Mouse (Mus musculus) spleen, postnatal 4 days (tissue): ENCODE data around the gene Zcchc7.

Experiments
- DNase-seq, 2 experiments: peaks; one replicate each; pipeline ENCODE4 v3.0.0; 2022; ENCODE audit warnings: low spot score in 2 of 2

Zcchc7 gene

GRCm38 (mm10) chr4:44755553-44756133 is at the start of gene Zcchc7:
Gene Zcchc7 (plus strand): TSS chr4:44755877.
- no peak for DNase-seq

- DNase-seq: peak; percentile 75 to 80
Observed at GRCm38 (mm10) chr4:44705967-44706366, 49.7 kb upstream of the Zcchc7 start.

- DNase-seq: no peak
Observed at GRCm38 (mm10) chr4:44706865-44707264, 48.8 kb upstream of the Zcchc7 start.

GRCm38 (mm10) chr4:44708311-44708710 is 47.4 kb upstream of the Zcchc7 start:
- DNase-seq: no peak

- DNase-seq: peak in 1 of 2 experiments; percentile 26
Observed at GRCm38 (mm10) chr4:44709091-44709695, 46.5 kb upstream of the Zcchc7 start.

DNA sequence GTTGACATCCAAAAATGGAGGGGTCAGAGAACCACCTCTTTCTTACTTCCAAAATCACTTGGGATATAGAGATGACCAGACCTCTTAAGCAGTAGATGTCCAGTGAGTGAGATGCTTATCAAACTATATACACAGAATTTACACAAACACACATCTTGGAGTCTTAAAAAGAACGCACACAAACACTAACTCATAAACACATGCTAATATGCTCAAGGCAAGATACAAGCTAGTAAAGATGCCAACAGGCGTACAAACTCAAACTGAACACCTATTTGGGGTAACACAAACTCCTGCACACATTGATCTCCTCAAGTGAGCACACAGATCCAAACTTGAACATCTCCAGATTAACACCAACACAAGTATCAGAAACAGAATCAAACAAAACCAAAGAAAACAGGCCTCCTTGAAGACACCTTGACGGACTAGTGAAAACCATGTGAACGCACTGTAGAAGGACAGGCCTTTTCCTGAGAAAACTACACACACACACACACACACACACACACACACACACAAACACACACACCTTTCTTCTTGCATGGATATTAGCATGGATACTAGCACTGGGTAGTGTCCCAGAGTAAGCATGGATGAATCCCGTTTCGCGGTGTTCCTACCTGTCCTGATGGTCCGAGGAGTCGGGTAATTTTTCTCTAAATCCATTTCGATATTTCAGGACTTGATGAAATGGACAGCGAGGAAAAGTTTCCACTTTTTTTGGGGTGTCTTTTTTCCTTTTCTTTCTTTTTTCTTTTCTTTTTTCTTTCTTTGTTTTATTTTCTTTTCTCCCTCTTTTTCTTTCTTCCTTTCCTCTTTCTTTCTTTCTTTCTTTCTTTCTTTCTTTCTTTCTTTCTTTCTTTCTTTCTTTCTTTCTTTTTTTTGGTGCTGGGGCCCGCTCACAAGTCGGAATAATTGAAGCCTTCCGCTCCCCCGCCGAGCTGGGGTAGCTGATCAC is 45.7 kb upstream of the Zcchc7 start, which contains the start of gene Pax5:
Pax5 (minus strand) TSS at position 748 of the 961 bp plus-strand sequence.
- DNase-seq: no peak

- peak; percentile 58 to 80 for DNase-seq
Observed at GRCm38 (mm10) chr4:44710701-44711097, 45.0 kb upstream of the Zcchc7 start.

DNA sequence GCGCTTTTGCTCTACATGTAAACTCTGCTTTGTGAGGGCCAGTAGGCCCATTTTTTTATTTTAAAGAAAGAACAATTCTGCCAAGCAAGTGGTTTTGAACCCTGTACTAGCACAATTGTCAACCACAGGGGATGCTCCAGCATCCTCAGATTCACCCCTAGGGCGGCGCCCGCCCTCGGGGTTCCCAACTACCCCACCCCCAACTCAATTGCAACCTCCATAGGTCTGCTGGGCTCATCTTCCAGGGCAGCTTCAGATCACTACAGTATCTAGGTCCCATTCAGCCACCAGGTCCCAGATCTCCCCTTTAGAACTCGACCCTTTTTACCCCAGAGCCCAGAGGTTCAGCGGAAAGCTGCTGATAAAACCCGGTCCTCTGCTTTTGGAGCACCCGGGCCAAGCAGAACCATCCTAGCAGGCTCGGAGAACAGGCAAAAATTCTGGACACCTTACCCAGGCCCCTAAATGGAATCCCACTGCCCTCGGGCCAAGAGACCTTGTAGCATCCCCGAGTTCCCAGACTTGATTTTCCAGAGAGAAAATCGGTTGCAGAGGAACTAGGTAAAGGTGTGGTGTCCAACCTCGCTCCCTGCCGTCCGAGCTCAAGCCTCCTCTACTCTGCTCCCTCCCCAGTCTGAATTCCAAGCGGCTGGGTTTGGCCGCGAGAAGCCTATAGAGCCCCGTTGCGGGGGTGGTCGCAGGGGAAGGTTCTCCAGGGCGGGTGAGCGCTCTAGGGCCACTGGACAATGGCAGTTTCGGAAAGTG is 44.4 kb upstream of the Zcchc7 start:
- DNase-seq: no peak

DNA sequence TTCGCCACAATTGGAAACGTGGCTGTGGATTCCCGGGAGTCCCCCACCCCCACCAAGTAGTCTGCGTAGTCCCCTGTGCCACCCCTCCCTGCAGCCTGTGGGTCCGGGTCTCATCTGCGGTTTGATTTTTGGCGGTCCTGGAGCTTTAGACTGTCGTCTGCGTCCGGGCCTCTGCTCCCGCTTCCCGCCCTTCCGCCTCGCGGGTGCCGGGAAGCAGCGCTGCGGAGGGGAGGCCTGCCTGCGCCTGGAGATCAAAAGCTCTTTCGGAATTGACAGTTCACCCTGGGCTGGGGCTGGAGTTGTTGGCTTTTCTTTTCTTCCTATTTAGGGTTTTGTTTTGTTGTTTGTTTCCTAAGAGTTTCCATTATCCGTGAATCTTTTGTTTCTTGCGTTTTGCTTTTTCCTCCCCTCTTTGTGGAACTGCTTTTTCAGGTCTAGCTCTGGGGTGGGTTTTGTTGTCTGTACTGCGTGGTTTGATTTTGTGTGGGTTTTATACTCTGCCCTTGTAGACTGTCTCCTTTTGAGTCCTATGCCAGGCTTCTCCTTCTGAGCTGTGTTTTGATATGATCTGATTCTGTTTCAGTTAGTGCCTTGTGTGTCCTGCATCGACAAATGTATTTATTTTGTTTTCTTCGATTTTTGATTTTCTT is 43.5 kb upstream of the Zcchc7 start:
- no peak for DNase-seq

DNA sequence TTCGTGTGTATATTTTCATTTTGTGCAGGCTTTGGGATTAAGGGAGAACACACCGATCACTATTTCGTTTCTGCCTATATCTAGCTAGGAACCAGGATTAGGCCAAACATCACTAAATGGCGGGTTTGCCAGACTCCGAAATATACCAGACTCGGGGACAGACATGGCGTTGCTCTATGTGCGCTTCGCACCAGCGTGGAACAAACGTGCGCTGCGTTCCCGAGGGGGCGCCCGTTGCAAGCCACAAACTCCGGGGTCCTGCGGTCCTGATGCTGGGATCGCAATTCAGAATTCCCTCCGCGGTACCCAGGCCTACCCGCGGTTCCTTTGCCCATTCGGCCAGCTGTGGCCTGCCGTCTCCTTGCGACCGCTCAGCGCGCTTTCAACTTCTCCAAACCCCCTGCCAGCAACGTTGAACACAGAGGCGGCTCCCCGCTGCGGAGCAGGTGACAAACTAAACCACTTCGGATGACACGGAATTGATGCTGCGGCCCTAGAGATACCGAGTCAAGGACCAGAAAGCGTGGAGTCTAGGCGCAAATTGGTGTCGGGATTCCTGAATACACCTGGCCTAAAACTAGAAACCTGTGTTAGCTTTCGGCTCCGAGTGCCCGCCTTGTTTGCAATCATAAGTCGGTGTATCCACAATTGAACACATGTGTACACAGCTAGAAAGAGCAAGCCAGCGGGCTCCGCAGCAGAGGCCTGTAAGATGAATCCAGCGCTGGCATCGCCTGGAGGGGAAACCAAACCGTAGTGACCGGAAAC is 42.7 kb upstream of the Zcchc7 start:
- DNase-seq: peak; percentile 39 to 73

GRCm38 (mm10) chr4:44713554-44714051 is 42.1 kb upstream of the Zcchc7 start:
- DNase-seq: no peak

GRCm38 (mm10) chr4:44714111-44714621 is 41.5 kb upstream of the Zcchc7 start:
- DNase-seq: peak in 1 of 2 experiments; percentile 24

DNA sequence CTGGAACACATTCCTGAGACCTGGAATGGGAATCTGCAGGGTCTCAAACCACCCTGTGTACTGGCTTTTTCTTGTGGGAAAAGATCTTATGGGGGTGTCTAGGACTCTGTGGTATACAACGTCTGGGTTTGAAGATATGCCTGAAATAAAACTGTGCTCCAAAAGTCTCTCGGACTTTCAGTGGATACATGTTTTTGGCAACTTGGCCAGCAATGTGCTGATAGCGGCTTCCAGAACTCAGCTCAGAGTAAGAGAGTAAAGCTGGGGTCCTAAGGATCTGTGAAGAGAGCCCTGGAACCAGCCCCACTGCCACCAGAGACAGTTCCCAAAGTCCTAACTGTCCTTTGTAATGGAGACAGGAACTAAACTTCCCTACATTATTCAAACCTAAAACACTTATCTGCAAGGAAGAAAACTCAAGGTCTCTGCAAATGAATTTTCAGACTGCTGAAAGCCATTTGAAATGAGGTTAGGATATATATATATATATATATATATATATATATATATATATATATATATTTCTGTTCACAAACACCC is 40.0 kb upstream of the Zcchc7 start:
- DNase-seq: no peak

DNA sequence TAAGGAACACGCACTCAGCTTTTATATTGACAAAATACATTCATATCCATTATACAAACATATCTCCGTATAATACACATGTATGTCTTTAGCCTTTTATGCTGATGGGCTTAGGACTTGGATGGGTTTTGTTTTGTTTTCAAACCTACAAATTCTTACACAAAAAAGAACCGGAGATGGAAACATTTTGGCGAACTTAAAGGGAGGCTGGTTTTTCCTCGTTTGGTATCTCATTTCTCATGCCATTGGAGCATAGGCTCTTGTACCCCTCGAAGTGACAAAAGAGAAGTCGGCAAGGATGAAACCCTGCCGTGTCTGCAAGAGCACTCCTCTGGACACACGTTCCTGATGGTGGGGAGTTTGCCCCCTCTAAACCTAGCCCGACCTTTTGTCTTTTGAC is 39.3 kb upstream of the Zcchc7 start:
- DNase-seq: no peak

- DNase-seq: no peak
Observed at GRCm38 (mm10) chr4:44717676-44718075, 38.0 kb upstream of the Zcchc7 start.

DNA sequence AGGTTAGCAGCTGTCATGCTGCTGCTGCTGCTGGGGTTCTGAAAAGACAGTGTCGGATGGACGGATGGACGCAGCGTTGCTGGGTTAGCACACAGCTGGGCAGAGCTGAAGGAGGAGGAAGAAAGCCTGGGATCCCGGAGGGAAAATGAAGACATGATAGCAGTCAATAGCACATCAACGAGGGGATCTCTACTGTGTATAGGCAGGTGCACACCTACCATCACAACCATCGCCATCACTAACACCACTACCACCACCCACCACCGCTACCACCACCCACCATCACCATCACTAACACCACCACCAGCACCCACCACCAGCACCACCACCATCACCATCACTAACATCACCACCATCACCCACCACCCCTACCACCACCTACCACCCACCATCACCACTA is 35.6 kb upstream of the Zcchc7 start:
- no peak for DNase-seq

GRCm38 (mm10) chr4:44721237-44721636 is 34.4 kb upstream of the Zcchc7 start:
- no peak for DNase-seq

DNA sequence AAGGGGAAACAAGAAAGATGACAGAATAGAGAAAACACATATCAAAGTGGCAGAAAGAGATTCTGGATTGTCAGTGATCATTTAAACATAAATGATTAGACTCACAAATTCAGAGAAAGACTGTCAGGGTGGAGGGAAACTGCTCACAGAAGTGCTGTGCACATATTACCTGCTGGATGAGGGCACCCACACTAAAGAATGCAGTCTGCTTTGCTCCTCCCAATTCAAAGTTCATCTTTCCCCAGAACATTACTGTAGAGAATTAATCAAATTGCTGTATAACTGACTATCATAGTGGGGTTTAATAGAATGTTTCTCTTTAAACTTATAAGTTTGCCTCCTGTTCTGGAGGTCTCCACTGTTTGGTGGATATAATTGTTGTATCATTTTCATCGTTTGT is 15.2 kb upstream of the Zcchc7 start:
- DNase-seq: no peak

DNA sequence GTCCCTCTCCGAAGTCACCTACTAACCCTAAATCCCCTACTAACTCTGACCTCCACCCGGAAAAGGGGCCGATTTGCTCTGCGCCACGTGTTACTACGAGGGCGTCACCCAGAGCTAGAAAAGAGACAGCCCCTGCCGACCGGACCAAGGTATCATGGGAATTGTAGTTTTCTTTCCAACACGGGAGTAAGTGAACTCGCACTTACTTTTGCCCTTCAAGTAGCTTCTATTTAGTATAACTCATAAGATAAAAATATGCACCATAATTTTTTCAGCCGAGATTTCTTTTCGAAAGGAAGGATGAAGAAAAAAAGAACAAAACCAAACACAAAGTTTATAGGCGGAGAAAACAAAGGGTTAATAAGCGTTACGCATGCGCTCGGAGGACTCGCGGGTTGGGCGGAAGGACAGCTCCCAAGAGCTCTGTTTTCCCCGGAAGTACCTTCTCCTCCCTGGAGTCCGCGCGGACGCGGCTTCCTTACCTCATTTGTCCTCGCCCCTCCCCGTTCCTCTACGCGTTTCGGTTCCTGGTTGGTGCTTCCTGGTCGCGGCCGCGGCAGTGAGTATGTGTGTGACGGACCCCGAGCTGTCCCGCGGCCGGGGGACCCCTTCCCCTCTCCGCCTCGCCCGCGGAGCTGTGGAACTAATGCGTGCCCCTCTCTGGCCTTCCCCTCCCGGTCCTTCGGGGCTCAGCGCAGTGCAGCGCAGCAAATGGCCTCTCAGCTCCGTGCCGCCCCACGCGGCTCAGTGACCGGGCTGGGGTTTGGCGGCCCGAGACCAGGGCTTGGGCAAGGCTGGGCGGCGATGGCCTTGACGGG is 666 bp downstream of the Zcchc7 start:
- peak; percentile 88 to 92 for DNase-seq
